Mouse (Mus musculus): ENCODE results near the gene Sars2. TPM values are rescaled to one million over a fixed set of nuclear protein-coding genes. Genes with fewer than 3 reads are reported as not detected.

The Sars2 gene
- polyA plus RNA-seq, 1 experiment from 2014 or later: 20.9 TPM

GRCm38 (mm10) chr7:28789235-28789634, 47.4 kb downstream of the Sars2 start:
- H3K4me3 ChIP-seq (ENCODE audit: low read depth, low read length): no peak overlapping the region
- H3K9ac ChIP-seq (ENCODE audit: low read depth, low read length): no peak overlapping the region
- no peaks in the 10 kb centered on the region for H3K9me3 ChIP-seq (replicated peaks; ENCODE audit: control insufficient read depth, low read length)
- ATAC-seq (replicated peaks; ENCODE audit: insufficient number of reproducible peaks, low FRiP score, low TSS enrichment): no peak
- no peak overlapping the region for H3K4me2 ChIP-seq
- H3K27ac ChIP-seq (ENCODE audit: low read depth, low read length): no peak overlapping the region
- H3K27me3 ChIP-seq (ENCODE audit: control insufficient read depth, insufficient read depth, low read length): no peaks in the 10 kb centered on the region
- H3K36me3 ChIP-seq (ENCODE audit: control insufficient read depth, insufficient read depth, low read length): no peaks in the 10 kb centered on the region; the same call in 1 of the 2 replicates
- H3K4me1 ChIP-seq (ENCODE audit: control insufficient read depth, insufficient read depth, low read length): no peaks in the 10 kb centered on the region
- WGBS (ENCODE audit: insufficient replicate concordance): 65% methylated on average over 3 of the region's 3 CpGs

- Histone ChIP-seq H3K4me3 (ENCODE audit: low read depth, low read length) (no peak overlapping the region), H3K4me2 (no peak overlapping the region), H3K9ac (ENCODE audit: low read depth, low read length) (no peak overlapping the region), H3K36me3 (ENCODE audit: control insufficient read depth, insufficient read depth, low read length) (no peaks in the 10 kb centered on the region), H3K27me3 (ENCODE audit: control insufficient read depth, insufficient read depth, low read length) (no peaks in the 10 kb centered on the region), H3K4me1 (ENCODE audit: control insufficient read depth, insufficient read depth, low read length) (no peaks in the 10 kb centered on the region), H3K27ac (ENCODE audit: low read depth, low read length) (no peak overlapping the region), H3K9me3 (replicated peaks; ENCODE audit: control insufficient read depth, low read length) (no peaks in the 10 kb centered on the region)
- 0 out of 2 replicates have a peak, but pooled peaks have one; percentile 33 for ATAC-seq (replicated peaks; ENCODE audit: insufficient number of reproducible peaks, low FRiP score, low TSS enrichment)
- WGBS (ENCODE audit: insufficient replicate concordance): 57% methylated on average over 8 of the region's 8 CpGs
Observed at GRCm38 (mm10) chr7:28790066-28790806, 48.4 kb downstream of the Sars2 start.

- Histone ChIP-seq H3K4me3 (ENCODE audit: low read depth, low read length) (no peak overlapping the region), H3K36me3 (ENCODE audit: control insufficient read depth, insufficient read depth, low read length) (no peaks in the 10 kb centered on the region), H3K27me3 (ENCODE audit: control insufficient read depth, insufficient read depth, low read length) (no peaks in the 10 kb centered on the region), H3K9me3 (replicated peaks; ENCODE audit: control insufficient read depth, low read length) (no peaks in the 10 kb centered on the region), H3K9ac (ENCODE audit: low read depth, low read length) (no peak overlapping the region), H3K4me2 (no peak overlapping the region), H3K27ac (ENCODE audit: low read depth, low read length) (no peak overlapping the region), H3K4me1 (ENCODE audit: control insufficient read depth, insufficient read depth, low read length) (peaks cover 3% of the 10 kb centered on the region; the same call in 1 of the 2 replicates)
- ATAC-seq (replicated peaks; ENCODE audit: insufficient number of reproducible peaks, low FRiP score, low TSS enrichment): no peak
Observed at GRCm38 (mm10) chr7:28791706-28792105, 49.9 kb downstream of the Sars2 start.

GRCm38 (mm10) chr7:28792391-28793185, 50.8 kb downstream of the Sars2 start:
- H3K36me3 ChIP-seq (ENCODE audit: control insufficient read depth, insufficient read depth, low read length): no peaks in the 10 kb centered on the region
- no peaks in the 10 kb centered on the region for H3K9me3 ChIP-seq (replicated peaks; ENCODE audit: control insufficient read depth, low read length)
- H3K27ac ChIP-seq (ENCODE audit: low read depth, low read length): no peak overlapping the region
- ATAC-seq (replicated peaks; ENCODE audit: insufficient number of reproducible peaks, low FRiP score, low TSS enrichment): no peak
- WGBS (ENCODE audit: insufficient replicate concordance): 63% methylated on average over 12 of the region's 14 CpGs
- no peaks in the 10 kb centered on the region for H3K27me3 ChIP-seq (ENCODE audit: control insufficient read depth, insufficient read depth, low read length)
- peaks cover 7% of the 10 kb centered on the region; the same call in 1 of the 2 replicates for H3K4me1 ChIP-seq (ENCODE audit: control insufficient read depth, insufficient read depth, low read length)
- H3K4me3 ChIP-seq (ENCODE audit: low read depth, low read length): no peak overlapping the region
- H3K9ac ChIP-seq (ENCODE audit: low read depth, low read length): 0 out of 2 replicates have a peak overlapping the region, but pooled peaks have one; percentile 5
- no peak overlapping the region for H3K4me2 ChIP-seq

GRCm38 (mm10) chr7:28793834-28794233, 52.0 kb downstream of the Sars2 start:
- no peak overlapping the region for H3K4me3 ChIP-seq (ENCODE audit: low read depth, low read length)
- no peaks in the 10 kb centered on the region for H3K36me3 ChIP-seq (ENCODE audit: control insufficient read depth, insufficient read depth, low read length)
- no peak for ATAC-seq (replicated peaks; ENCODE audit: insufficient number of reproducible peaks, low FRiP score, low TSS enrichment)
- H3K4me1 ChIP-seq (ENCODE audit: control insufficient read depth, insufficient read depth, low read length): peaks cover 7% of the 10 kb centered on the region; the same call in 1 of the 2 replicates
- H3K27me3 ChIP-seq (ENCODE audit: control insufficient read depth, insufficient read depth, low read length): no peaks in the 10 kb centered on the region
- H3K27ac ChIP-seq (ENCODE audit: low read depth, low read length): no peak overlapping the region
- H3K4me2 ChIP-seq: no peak overlapping the region
- no peaks in the 10 kb centered on the region for H3K9me3 ChIP-seq (replicated peaks; ENCODE audit: control insufficient read depth, low read length)
- 23% methylated on average over 2 of the region's 2 CpGs for WGBS (ENCODE audit: insufficient replicate concordance)
- H3K9ac ChIP-seq (ENCODE audit: low read depth, low read length): no peak overlapping the region

GRCm38 (mm10) chr7:28794496-28794895, 52.7 kb downstream of the Sars2 start:
- Histone ChIP-seq H3K4me3 (ENCODE audit: low read depth, low read length) (no peak overlapping the region), H3K4me1 (ENCODE audit: control insufficient read depth, insufficient read depth, low read length) (peaks cover 7% of the 10 kb centered on the region; the same call in 1 of the 2 replicates), H3K9ac (ENCODE audit: low read depth, low read length) (no peak overlapping the region), H3K27ac (ENCODE audit: low read depth, low read length) (no peak overlapping the region), H3K4me2 (no peak overlapping the region), H3K36me3 (ENCODE audit: control insufficient read depth, insufficient read depth, low read length) (no peaks in the 10 kb centered on the region), H3K27me3 (ENCODE audit: control insufficient read depth, insufficient read depth, low read length) (no peaks in the 10 kb centered on the region), H3K9me3 (replicated peaks; ENCODE audit: control insufficient read depth, low read length) (no peaks in the 10 kb centered on the region)
- 73% methylated on average over 3 of the region's 3 CpGs for WGBS (ENCODE audit: insufficient replicate concordance)
- ATAC-seq (replicated peaks; ENCODE audit: insufficient number of reproducible peaks, low FRiP score, low TSS enrichment): no peak

- peak overlapping the region; percentile 71; the same call in 1 of the 2 replicates for H3K9ac ChIP-seq (ENCODE audit: low read depth, low read length)
- 63% methylated on average over 15 of the region's 15 CpGs for WGBS (ENCODE audit: insufficient replicate concordance)
- H3K4me2 ChIP-seq: peak overlapping the region; percentile 64
- H3K27me3 ChIP-seq (ENCODE audit: control insufficient read depth, insufficient read depth, low read length): no peaks in the 10 kb centered on the region
- ATAC-seq (replicated peaks; ENCODE audit: insufficient number of reproducible peaks, low FRiP score, low TSS enrichment): no peak
- H3K4me1 ChIP-seq (ENCODE audit: control insufficient read depth, insufficient read depth, low read length): peaks cover 7% of the 10 kb centered on the region; the same call in 1 of the 2 replicates
- H3K27ac ChIP-seq (ENCODE audit: low read depth, low read length): no peak overlapping the region
- no peaks in the 10 kb centered on the region for H3K9me3 ChIP-seq (replicated peaks; ENCODE audit: control insufficient read depth, low read length)
- H3K4me3 ChIP-seq (ENCODE audit: low read depth, low read length): no peak overlapping the region; the same call in 1 of the 2 replicates
- H3K36me3 ChIP-seq (ENCODE audit: control insufficient read depth, insufficient read depth, low read length): no peaks in the 10 kb centered on the region
Observed at GRCm38 (mm10) chr7:28795832-28796231, 54.0 kb downstream of the Sars2 start.

- H3K4me3 ChIP-seq (ENCODE audit: low read depth, low read length): peak overlapping the region; percentile 28
- peaks cover 7% of the 10 kb centered on the region; the same call in 1 of the 2 replicates for H3K4me1 ChIP-seq (ENCODE audit: control insufficient read depth, insufficient read depth, low read length)
- peak overlapping the region; percentile 59; the same call in 1 of the 2 replicates for H3K27ac ChIP-seq (ENCODE audit: low read depth, low read length)
- H3K9ac ChIP-seq (ENCODE audit: low read depth, low read length): peak overlapping the region; percentile 71; the same call in 1 of the 2 replicates
- no peaks in the 10 kb centered on the region for H3K36me3 ChIP-seq (ENCODE audit: control insufficient read depth, insufficient read depth, low read length)
- ATAC-seq (replicated peaks; ENCODE audit: insufficient number of reproducible peaks, low FRiP score, low TSS enrichment): peak; percentile 63
- 15% methylated on average over 32 of the region's 32 CpGs for WGBS (ENCODE audit: insufficient replicate concordance)
- peak overlapping the region; percentile 64 for H3K4me2 ChIP-seq
- no peaks in the 10 kb centered on the region for H3K27me3 ChIP-seq (ENCODE audit: control insufficient read depth, insufficient read depth, low read length)
- H3K9me3 ChIP-seq (replicated peaks; ENCODE audit: control insufficient read depth, low read length): no peaks in the 10 kb centered on the region
Observed at GRCm38 (mm10) chr7:28796562-28796975, 54.8 kb downstream of the Sars2 start.
